Mouse (Mus musculus): ENCODE results near the gene Gm11992. TPM values are rescaled to one million over a fixed set of nuclear protein-coding genes. Genes with fewer than 3 reads are reported as not detected.

Gm11992 gene
- 1.1 and 1.8 TPM in 2 replicates for total RNA-seq (2017)

DNA sequence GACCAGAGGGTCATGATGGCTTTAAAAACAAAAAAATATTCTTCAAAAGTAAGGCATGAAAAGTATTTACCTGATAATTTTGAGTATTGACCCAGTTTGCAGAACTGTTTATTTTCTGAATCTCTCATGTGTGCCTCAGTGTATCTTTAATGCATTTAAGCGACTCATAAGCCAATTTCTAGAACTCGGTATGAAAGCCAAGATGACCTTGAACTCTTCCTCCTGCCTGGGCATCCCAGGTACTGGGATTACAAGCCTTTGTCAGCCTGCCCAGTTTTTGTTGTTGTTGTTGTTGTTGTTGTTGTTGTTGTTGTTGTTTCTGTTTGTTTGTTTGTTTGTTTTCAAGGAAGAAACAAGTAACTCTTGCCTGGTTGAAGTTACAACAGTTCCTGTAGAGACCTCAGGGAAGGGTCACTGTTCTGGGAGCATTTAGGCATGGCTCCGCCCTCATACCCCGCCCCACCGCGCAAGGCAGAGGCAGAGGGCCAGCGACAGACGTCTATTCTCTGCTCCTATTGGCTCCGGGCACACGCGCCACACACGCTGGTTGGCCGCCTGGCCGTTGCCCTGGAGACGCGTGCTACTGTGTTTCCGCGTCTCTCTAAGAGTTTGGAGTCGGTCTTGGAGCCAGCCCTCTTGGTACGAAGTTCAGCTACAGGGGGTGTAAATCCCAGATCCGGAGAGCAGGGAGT, at the start of gene Gm11992:
Gm11992 (plus strand) TSS at position 584 of the 692 bp plus-strand sequence.
- ATAC-seq (replicated peaks in 1 of 2; ENCODE audit: insufficient read depth in 1 of 2, low FRiP score in 2 of 2, low TSS enrichment in 1 of 2, low read depth in 1 of 2, poor library complexity in 2 of 2, severe bottlenecking in 2 of 2), result peak; percentile 99

DNA sequence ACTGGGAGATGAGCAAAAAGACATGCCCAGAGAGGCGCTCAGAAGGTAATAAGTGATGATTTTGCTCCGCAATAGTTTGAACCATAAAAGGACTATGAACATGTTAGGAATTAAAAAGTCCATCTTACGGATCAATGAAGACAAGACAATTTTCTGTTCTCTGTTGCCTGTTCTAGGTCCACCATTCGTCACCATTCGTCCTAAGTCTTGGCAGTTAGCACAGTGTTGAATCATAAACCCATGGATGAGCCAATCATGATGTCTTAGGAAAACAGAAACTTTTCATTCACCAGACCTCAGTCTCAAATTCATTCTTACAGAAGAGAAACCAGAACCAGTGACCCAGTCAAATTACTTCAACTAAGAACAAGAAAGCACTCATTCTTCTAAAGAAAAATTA, 39.6 kb upstream of the Gm11992 start:
- no peak for ATAC-seq (replicated peaks in 1 of 2; ENCODE audit: insufficient read depth in 1 of 2, low FRiP score in 2 of 2, low TSS enrichment in 1 of 2, low read depth in 1 of 2, poor library complexity in 2 of 2, severe bottlenecking in 2 of 2)

DNA sequence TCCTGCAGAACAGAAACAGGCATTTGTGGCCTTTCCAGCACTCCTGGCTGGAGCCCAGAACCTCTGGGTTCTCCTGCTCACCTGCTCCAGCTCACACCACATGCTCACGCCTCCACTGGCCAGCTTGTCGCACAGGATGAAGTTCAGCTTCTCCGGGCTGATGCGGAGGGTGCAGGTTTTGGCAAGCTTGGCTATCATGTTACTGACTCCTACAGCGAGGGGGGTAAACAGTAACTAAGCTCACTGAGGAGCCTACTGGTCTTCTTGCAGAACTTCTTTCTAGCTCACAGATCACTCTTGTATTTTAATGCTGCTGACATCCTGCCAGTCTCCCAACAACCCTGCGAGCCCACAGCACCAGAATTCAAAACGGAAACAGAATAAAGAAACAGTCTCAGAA, 38.0 kb upstream of the Gm11992 start:
- peak; percentile 64 to 66 for ATAC-seq (replicated peaks in 1 of 2; ENCODE audit: insufficient read depth in 1 of 2, low FRiP score in 2 of 2, low TSS enrichment in 1 of 2, low read depth in 1 of 2, poor library complexity in 2 of 2, severe bottlenecking in 2 of 2)

DNA sequence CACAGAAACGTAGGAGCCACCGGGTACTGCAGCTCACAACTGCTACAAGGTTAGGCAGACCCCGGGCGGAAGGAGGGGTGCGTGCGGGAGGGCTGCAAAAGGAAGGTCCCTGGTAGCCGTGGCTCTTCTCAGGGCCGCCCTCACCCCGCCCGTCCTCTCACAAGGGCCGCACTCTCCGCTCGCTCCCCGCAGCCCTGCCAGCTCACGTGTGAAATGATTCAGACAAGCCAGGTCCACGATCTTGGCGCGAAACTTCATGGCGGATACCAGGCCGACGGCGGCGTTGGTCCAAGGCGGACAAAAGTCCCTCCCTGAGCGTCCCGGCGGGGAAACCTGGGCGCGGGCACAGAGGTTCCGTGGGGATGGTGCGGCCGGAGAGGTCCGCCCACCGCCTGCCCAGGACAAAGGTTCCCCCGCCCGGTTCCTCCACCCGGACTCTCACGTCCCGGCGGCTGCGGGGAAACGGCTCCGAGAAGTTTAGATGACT, 37.5 kb upstream of the Gm11992 start, which contains the start of gene Hus1:
Hus1 (minus strand) TSS at position 339 of the 487 bp plus-strand sequence.
- peak; percentile 87 to 97 for ATAC-seq (replicated peaks in 1 of 2; ENCODE audit: insufficient read depth in 1 of 2, low FRiP score in 2 of 2, low TSS enrichment in 1 of 2, low read depth in 1 of 2, poor library complexity in 2 of 2, severe bottlenecking in 2 of 2)

DNA sequence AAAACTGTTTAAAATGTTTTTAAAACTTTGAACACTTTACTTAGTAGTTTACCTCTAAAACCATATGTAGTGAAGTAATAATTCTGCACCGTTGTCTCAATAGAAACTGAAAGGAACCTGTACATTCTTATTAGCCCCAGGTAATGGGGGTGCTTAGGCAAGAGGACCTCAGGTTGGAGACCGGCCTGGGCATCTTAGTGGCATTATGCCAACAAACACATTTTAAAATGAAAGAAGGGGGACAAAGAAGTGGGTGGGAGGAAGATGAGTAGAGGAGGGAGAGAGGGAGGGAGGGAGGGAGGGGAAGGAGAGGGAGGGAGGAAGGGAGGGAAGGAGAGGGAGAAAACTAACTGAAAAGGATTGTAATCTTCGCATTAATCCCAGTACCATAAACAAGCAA, 37.0 kb upstream of the Gm11992 start:
- ATAC-seq (replicated peaks in 1 of 2; ENCODE audit: insufficient read depth in 1 of 2, low FRiP score in 2 of 2, low TSS enrichment in 1 of 2, low read depth in 1 of 2, poor library complexity in 2 of 2, severe bottlenecking in 2 of 2), result peak; percentile 13 to 15; a peak in 2 of 4 replicates

GRCm38 (mm10) chr11:9014740-9015139, 33.7 kb upstream of the Gm11992 start:
- no peak for ATAC-seq (replicated peaks in 1 of 2; ENCODE audit: insufficient read depth in 1 of 2, low FRiP score in 2 of 2, low TSS enrichment in 1 of 2, low read depth in 1 of 2, poor library complexity in 2 of 2, severe bottlenecking in 2 of 2)

- ATAC-seq (replicated peaks in 1 of 2; ENCODE audit: insufficient read depth in 1 of 2, low FRiP score in 2 of 2, low TSS enrichment in 1 of 2, low read depth in 1 of 2, poor library complexity in 2 of 2, severe bottlenecking in 2 of 2), result no peak
These were observed 29.7 kb upstream of the Gm11992 start for GRCm38 (mm10) chr11:9018491-9019267.

DNA sequence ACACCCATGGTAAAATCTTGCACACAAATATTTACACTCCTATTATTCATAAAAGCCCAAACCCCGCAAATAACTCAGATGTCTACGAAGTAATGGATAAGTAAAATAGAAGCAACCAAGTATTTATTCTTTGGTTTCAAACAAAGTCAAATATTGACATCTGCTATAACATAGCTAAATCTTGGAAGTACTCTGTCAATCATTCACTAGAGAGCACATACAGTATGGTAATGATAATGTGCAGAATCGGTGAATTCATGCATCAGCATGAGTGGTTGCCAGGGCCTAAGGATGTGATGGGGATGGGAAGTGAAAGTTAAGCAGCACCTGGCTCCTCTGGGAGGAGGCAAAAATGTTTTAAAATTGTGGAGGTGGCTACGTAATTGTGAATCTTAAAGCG, 28.2 kb upstream of the Gm11992 start:
- ATAC-seq (replicated peaks in 1 of 2; ENCODE audit: insufficient read depth in 1 of 2, low FRiP score in 2 of 2, low TSS enrichment in 1 of 2, low read depth in 1 of 2, poor library complexity in 2 of 2, severe bottlenecking in 2 of 2), result no peak

DNA sequence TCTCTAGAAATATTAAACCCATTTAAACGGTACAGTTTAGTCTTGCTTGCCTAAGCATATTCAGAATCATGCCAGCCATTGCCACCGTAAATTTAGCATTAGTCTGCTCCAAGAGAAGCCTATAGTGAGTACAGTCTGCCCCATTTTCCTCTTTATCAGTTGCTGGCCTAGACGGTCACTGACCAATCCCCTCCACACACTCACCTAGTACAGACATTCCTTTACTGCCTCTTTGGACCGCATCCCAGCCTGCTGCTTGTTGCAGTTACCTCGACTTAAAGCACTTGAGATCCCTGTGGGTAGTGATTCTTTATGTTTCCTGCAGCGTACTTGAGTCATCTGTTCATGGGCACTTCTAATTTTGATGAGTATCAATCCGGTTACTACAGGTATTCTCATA, 23.6 kb upstream of the Gm11992 start:
- no peak for ATAC-seq (replicated peaks in 1 of 2; ENCODE audit: insufficient read depth in 1 of 2, low FRiP score in 2 of 2, low TSS enrichment in 1 of 2, low read depth in 1 of 2, poor library complexity in 2 of 2, severe bottlenecking in 2 of 2)

GRCm38 (mm10) chr11:9025211-9025610, 23.2 kb upstream of the Gm11992 start:
- no peak for ATAC-seq (replicated peaks in 1 of 2; ENCODE audit: insufficient read depth in 1 of 2, low FRiP score in 2 of 2, low TSS enrichment in 1 of 2, low read depth in 1 of 2, poor library complexity in 2 of 2, severe bottlenecking in 2 of 2)

- peak; percentile 56 to 68; a peak in 3 of 4 replicates for ATAC-seq (replicated peaks in 1 of 2; ENCODE audit: insufficient read depth in 1 of 2, low FRiP score in 2 of 2, low TSS enrichment in 1 of 2, low read depth in 1 of 2, poor library complexity in 2 of 2, severe bottlenecking in 2 of 2)
These were observed 16.9 kb upstream of the Gm11992 start for GRCm38 (mm10) chr11:9031530-9031929.

- no peak for ATAC-seq (replicated peaks in 1 of 2; ENCODE audit: insufficient read depth in 1 of 2, low FRiP score in 2 of 2, low TSS enrichment in 1 of 2, low read depth in 1 of 2, poor library complexity in 2 of 2, severe bottlenecking in 2 of 2)
These were observed 1.8 kb upstream of the Gm11992 start for GRCm38 (mm10) chr11:9046546-9046945.

- ATAC-seq (replicated peaks in 1 of 2; ENCODE audit: insufficient read depth in 1 of 2, low FRiP score in 2 of 2, low TSS enrichment in 1 of 2, low read depth in 1 of 2, poor library complexity in 2 of 2, severe bottlenecking in 2 of 2), result no peak
These were observed 1.4 kb upstream of the Gm11992 start for GRCm38 (mm10) chr11:9047044-9047443.

GRCm38 (mm10) chr11:9048703-9049060, 288 bp downstream of the Gm11992 start, which contains the start of gene Sun3:
Gene Sun3, minus strand, starts transcription at chr11:9048991.
- ATAC-seq (replicated peaks in 1 of 2; ENCODE audit: insufficient read depth in 1 of 2, low FRiP score in 2 of 2, low TSS enrichment in 1 of 2, low read depth in 1 of 2, poor library complexity in 2 of 2, severe bottlenecking in 2 of 2), result peak; percentile 47 to 65

GRCm38 (mm10) chr11:9050241-9050640, 1.8 kb downstream of the Gm11992 start:
- ATAC-seq (replicated peaks in 1 of 2; ENCODE audit: insufficient read depth in 1 of 2, low FRiP score in 2 of 2, low TSS enrichment in 1 of 2, low read depth in 1 of 2, poor library complexity in 2 of 2, severe bottlenecking in 2 of 2), result no peak

- no peak for ATAC-seq (replicated peaks in 1 of 2; ENCODE audit: insufficient read depth in 1 of 2, low FRiP score in 2 of 2, low TSS enrichment in 1 of 2, low read depth in 1 of 2, poor library complexity in 2 of 2, severe bottlenecking in 2 of 2)
These were observed 3.5 kb downstream of the Gm11992 start for GRCm38 (mm10) chr11:9051895-9052294.

- ATAC-seq (replicated peaks in 1 of 2; ENCODE audit: insufficient read depth in 1 of 2, low FRiP score in 2 of 2, low TSS enrichment in 1 of 2, low read depth in 1 of 2, poor library complexity in 2 of 2, severe bottlenecking in 2 of 2), result peak in 1 of 2 experiments; percentile 22; a peak in 1 of 4 replicates
These were observed 8.5 kb downstream of the Gm11992 start for GRCm38 (mm10) chr11:9056937-9057336.

- no peak for ATAC-seq (replicated peaks in 1 of 2; ENCODE audit: insufficient read depth in 1 of 2, low FRiP score in 2 of 2, low TSS enrichment in 1 of 2, low read depth in 1 of 2, poor library complexity in 2 of 2, severe bottlenecking in 2 of 2)
These were observed 9.3 kb downstream of the Gm11992 start for GRCm38 (mm10) chr11:9057711-9058110.

Data from hematopoietic stem cell, adult 5-6 weeks (primary cell).